Mouse (Mus musculus) v-Abl transformed pro-B cells (cell line): ENCODE data around the gene Fip1l1.

Source experiments
- in situ Hi-C, 2 experiments: fragments of 400-800 bp; cut with MboI; formaldehyde crosslinking; loops; one replicate each; pipeline ENCODE4 v1.15.1; 2025; ENCODE audit not compliant: unreplicated experiment in 2 of 2

The Fip1l1 gene

GRCm38 (mm10) chr5:74535240-74536021 lies at the start of gene Fip1l1:
TSS of gene Fip1l1 (plus strand) at chr5:74535449.
- in situ Hi-C loops, result loop anchor here (10.0 to 25.0 kb wide), 4 partner anchors 509 to 1773 kb away; partner anchors contain the start of genes Chic2 (in 1 of the 2), Fryl (in 1 of the 2) and Txk (in 1 of the 2)

DNA sequence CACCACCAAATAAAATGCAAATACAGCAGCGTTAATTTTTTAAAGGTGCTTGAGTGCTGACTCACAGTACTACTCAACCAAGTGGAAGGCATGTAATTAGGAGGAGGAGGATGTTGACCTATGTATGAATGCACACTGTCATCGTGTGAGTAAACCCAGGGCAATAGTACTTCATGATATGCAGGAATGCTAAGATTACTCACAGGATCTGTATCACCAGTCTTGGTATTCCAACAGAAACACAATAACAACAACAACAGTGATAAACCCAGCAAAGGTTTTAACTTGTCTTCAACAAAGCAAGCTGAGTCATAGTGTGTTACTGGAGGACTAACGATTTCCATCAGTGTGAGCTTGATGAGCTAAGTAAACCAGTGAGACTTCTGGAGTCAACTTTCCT lies 42.5 kb upstream of the Fip1l1 start:
- in situ Hi-C loops, result no loop called here

GRCm38 (mm10) chr5:74511686-74512085 lies 23.6 kb upstream of the Fip1l1 start:
- in situ Hi-C loops, result no loop called here

GRCm38 (mm10) chr5:74527025-74527424 lies 8.2 kb upstream of the Fip1l1 start:
- in situ Hi-C loops, result loop anchor here (5.0 to 25.0 kb wide), 5 partner anchors 432 to 1765 kb away; partner anchors contain the start of genes Chic2 (in 1 of the 2), Fryl (in 1 of the 2) and Txk (in 1 of the 2)

DNA sequence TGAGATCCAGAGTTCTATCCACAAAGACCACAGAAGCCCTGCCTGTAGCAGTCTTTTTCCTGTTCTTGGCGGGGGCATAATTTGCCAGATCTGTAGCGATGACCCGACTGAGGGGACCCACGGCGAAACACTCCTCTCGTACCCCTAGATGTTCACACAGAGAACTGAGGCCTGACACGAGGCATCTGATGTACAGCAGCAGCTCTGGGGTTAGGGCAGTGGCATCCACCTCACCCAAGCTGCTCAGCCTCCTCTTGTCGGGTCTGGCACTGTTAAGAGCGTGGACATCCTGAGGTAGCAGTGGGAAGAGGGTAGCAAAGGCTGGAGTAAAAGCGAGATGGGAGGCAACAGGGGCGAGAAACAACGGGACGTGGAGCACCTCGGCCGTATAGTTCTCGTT lies 4.5 kb upstream of the Fip1l1 start:
- in situ Hi-C loops, result loop anchor here (10.0 to 25.0 kb wide), 4 partner anchors 514 to 1768 kb away; partner anchors contain the start of genes Chic2 (in 1 of the 2), Fryl (in 1 of the 2) and Txk (in 1 of the 2)

- in situ Hi-C loops, result loop anchor here (10.0 to 25.0 kb wide), 4 partner anchors 513 to 1769 kb away; partner anchors contain the start of genes Chic2 (in 1 of the 2), Fryl (in 1 of the 2) and Txk (in 1 of the 2)
Measured at GRCm38 (mm10) chr5:74531630-74532280, 3.5 kb upstream of the Fip1l1 start, which contains the start of gene Scfd2. TSS of gene Scfd2 (minus strand) at chr5:74531759.

- in situ Hi-C loops, result loop anchor here (10.0 to 25.0 kb wide), 4 partner anchors 508 to 1774 kb away; partner anchors contain the start of genes Chic2 (in 1 of the 2), Fryl (in 1 of the 2) and Txk (in 1 of the 2)
Measured at GRCm38 (mm10) chr5:74536180-74536947, 1.1 kb downstream of the Fip1l1 start.

GRCm38 (mm10) chr5:74545606-74546005 lies 10.4 kb downstream of the Fip1l1 start:
- in situ Hi-C loops, result loop anchor here (25.0 kb wide), 3 partner anchors 1283 to 1783 kb away; partner anchors contain the start of genes Fryl (in 1 of the 2) and Txk (in 1 of the 2)

DNA sequence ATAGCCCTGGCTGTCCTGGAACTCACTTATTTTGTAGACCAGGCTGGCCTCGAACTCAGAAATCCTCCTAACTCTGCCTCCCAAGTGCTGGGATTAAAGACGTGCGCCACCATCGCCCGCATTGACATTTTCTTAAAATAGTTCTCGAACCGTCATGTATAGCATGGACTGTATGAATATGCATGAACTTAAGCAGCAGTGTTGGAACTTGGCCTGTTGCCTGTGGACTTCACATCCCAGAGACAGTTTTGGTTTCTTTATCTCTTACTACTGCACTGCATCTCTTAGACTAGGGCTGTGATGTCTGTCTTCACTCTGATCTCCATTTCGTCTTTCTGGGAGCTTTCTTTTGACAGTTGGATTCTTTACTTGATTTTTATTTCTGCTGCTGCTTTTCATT lies 14.3 kb downstream of the Fip1l1 start:
- in situ Hi-C loops, result loop anchor here (25.0 kb wide), 3 partner anchors 1287 to 1787 kb away; partner anchors contain the start of genes Fryl (in 1 of the 2) and Txk (in 1 of the 2)

GRCm38 (mm10) chr5:74561151-74561550 lies 25.9 kb downstream of the Fip1l1 start:
- in situ Hi-C loops, result loop anchor here in 1 of 2 experiments (25.0 kb wide), 2 partner anchors 1249 to 1676 kb away; no protein-coding TSS in a partner anchor

DNA sequence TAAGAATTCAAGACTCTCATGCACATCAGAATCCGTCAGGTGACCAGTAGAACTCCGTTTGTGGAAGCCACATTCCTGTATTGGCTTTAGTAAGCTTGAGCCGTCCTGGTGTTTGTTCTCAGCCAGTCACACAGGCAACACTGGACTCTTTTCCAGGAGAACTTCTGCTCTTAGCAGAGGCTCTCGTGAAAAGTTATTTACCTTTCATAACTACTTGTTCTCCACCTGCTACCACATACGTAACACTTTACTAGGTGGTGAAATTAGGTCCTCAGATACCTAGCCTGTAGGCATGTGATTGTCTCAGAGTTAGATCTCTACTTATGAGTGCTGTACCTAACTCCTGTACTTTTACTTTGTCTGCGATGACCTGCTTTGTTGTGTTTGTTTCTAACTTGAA lies 36.5 kb downstream of the Fip1l1 start:
- in situ Hi-C loops, result loop anchor here in 1 of 2 experiments (25.0 kb wide), 2 partner anchors 1259 to 1666 kb away; no protein-coding TSS in a partner anchor

- in situ Hi-C loops, result no loop called here
Measured at GRCm38 (mm10) chr5:74589133-74589532, 53.9 kb downstream of the Fip1l1 start.

DNA sequence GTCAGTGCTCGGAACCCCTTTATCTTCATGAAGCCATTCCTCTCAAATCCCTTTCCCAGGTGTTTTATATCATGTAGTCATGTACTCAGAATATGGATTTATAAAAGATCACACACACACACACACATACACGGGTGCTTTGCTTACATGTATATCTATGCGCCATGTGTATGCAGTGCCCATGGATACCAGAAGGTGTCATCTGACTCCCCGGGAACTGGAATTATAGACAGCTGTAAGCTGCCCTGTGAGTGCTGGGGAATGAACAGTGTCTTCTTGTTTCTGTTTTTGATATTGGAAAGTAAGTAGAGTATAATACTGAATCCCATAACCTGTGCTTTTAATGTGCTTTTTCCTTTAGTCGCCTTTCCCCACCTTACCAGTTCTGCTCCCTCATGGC lies 56.2 kb downstream of the Fip1l1 start:
- in situ Hi-C loops, result no loop called here

GRCm38 (mm10) chr5:74593147-74593546 lies 57.9 kb downstream of the Fip1l1 start:
- in situ Hi-C loops, result no loop called here

- in situ Hi-C loops, result no loop called here
Measured at GRCm38 (mm10) chr5:74600010-74600409, 64.8 kb downstream of the Fip1l1 start.

DNA sequence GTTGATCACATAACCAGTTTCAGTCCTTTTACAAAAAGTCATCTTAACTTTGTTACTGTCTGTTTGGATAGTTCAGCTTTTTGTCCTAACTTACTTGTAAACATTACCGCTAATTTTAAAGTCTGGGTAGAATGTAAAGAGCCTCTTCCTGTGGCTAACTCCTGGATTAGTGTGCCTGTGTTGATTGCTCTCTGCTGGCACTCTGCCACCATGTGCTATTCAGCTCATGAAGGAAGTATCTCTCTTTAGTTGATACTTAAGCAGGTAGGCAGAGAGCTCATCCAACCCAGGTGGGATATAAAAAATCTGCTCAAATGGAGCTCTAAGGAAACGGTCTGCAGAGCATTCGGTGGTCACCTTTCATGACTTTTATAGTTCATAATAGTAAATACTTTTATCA lies 65.9 kb downstream of the Fip1l1 start:
- in situ Hi-C loops, result no loop called here

DNA sequence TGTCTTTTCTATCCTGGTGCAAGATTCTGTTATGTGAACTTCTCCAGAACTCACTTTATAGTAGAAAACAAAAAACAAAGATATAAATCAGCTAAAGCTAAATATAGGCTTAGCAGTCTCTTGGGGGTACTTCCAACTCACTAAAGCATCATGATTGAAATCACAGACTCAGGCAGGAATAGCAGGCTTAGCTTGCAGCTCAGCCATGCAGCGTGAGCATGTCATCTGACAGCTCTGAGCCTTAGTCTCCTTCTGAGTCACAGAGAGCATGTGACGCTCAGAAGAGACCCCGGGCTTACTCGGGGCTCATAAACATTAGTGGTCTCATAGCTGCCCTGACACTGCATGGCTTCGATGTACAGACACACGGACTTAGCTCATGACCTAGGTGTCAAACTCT lies 66.7 kb downstream of the Fip1l1 start:
- in situ Hi-C loops, result no loop called here

DNA sequence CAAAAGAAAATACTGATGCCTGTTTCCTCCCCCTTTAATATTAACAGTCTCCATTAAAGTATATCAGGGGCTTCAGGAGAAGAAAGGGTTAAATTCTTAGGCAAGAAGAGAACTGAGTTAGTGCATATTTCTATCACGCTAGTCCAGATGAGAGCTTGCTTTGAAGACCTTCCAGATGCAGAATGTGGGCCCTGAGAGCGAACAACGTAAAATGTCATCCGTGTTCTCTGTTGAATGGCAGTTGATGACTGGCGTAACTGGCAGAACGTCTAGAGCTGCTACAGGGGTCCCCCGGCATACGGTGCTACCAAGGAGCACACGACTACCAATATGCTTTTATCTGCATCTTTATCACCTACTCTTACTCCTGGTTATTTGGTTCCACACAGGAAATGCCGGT lies 67.1 kb downstream of the Fip1l1 start:
- in situ Hi-C loops, result no loop called here

DNA sequence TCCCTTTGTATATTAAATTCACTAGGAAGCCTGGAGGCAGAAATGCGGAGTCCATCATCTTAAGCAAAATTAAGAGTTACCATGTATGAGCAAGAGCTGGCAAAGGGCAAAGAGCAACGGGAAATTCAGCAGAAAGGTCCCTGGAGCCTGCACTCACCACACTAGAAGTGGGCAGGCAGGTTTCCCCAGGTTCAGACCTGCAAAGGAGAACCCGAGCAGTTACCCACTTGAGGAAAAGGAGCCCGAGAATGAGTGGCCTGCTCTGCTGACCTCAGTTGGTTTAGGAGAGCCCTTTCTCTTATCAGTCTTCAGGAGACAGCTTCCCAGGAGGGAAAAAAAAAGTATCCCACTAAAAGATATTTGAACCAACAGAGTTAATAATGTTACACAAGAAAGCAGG lies 68.1 kb downstream of the Fip1l1 start:
- in situ Hi-C loops, result no loop called here

- in situ Hi-C loops, result no loop called here
Measured at GRCm38 (mm10) chr5:74606213-74606612, 71.0 kb downstream of the Fip1l1 start.
